Mouse (Mus musculus) heart, postnatal 0 days (tissue): ENCODE data around the gene Fau.

Experiments
- CTCF ChIP-seq: IDR thresholded peaks from 2 replicates; pipeline ENCODE4 v1.5.1; 2016; ENCODE audit warnings: antibody characterized with exemption, control low read depth, low read depth
- EP300 ChIP-seq: IDR thresholded peaks from 2 replicates; pipeline ENCODE4 v1.6.1; 2016; ENCODE audit warnings: antibody characterized with exemption, low read depth

- TF ChIP-seq CTCF (no peak), EP300 (peak; percentile 40; the same call in 1 of the 2 replicates)
Observed at GRCm38 (mm10) chr19:6076564-6077393, 19.1 kb downstream of the Fau start, which contains the start of gene Vps51.
